Mouse (Mus musculus) hindbrain, embryonic 15.5 days (tissue): ENCODE results near the gene Cysltr1. TPM values are rescaled to one million over a fixed set of nuclear protein-coding genes. Genes with fewer than 3 reads are reported as not detected.

Source experiments
- ATAC-seq: fragments of 200-750 bp; cut with Nextera tagmentation; 2 replicates; pipeline ENCODE4 v1.8.0; 2017; ENCODE audit warnings: low read depth, moderate number of reproducible peaks, moderate TSS enrichment; ENCODE audit not compliant: low FRiP score
- H3K27ac ChIP-seq: fragments of 300-500 bp; sonication (generic); replicated peaks from 2 replicates; pipeline ENCODE4 v1.5.1; 2015; ENCODE audit warnings: mild to moderate bottlenecking, inconsistent platforms
- H3K27me3 ChIP-seq: fragments of 300-500 bp; sonication (generic); 2 replicates; pipeline ENCODE4 v1.6.1; 2015; ENCODE audit warnings: control low read depth, inconsistent platforms
- H3K36me3 ChIP-seq: fragments of 300-500 bp; sonication (generic); 2 replicates; pipeline ENCODE4 v1.6.1; 2015; ENCODE audit warnings: control low read depth, inconsistent platforms
- H3K4me1 ChIP-seq: fragments of 300-500 bp; sonication (generic); replicated peaks from 2 replicates; pipeline ENCODE4 v1.6.1; 2015; ENCODE audit warnings: control low read depth, inconsistent platforms
- H3K4me2 ChIP-seq: fragments of 300-500 bp; sonication (generic); 2 replicates; pipeline ENCODE4 v1.6.1; 2015; ENCODE audit warnings: moderate library complexity, mild to moderate bottlenecking, inconsistent platforms
- H3K4me3 ChIP-seq: fragments of 300-500 bp; sonication (generic); 2 replicates; pipeline ENCODE4 v1.5.1; 2015; ENCODE audit warnings: mild to moderate bottlenecking, inconsistent platforms
- H3K9ac ChIP-seq: fragments of 300-500 bp; sonication (generic); 2 replicates; pipeline ENCODE4 v1.6.1; 2015; ENCODE audit warnings: inconsistent platforms
- H3K9me3 ChIP-seq: fragments of 300-500 bp; sonication (generic); 2 replicates; pipeline ENCODE4 v1.6.1; 2016; ENCODE audit warnings: control low read depth, inconsistent platforms
- WGBS: fragments of 180-500 bp; shearing (Covaris S2); methylation state at CpG from one replicate; pipeline ENCODE4 v1.1.7; 2015; 5-methylcytosine and 5-hydroxymethylcytosine counted together
- polyA plus RNA-seq: library from polyadenylated mRNA; unstranded; fragments of >200 nt; fragmentation: Nextera tagmentation; extraction: Ambion mirVana; gene quantifications from 2 replicates; pipeline ENCODE4 v1.2.1, GENCODE M21; 2015

Gene Cysltr1
- polyA plus RNA-seq, 1 experiment from 2014 or later: 0.54 TPM

GRCm38 (mm10) chrX:106578966-106579365, 24.5 kb downstream of the Cysltr1 start:
- Histone ChIP-seq H3K9me3 (no peaks in the 10 kb centered on the region), H3K4me2 (no peak overlapping the region), H3K4me1 (no peaks in the 10 kb centered on the region), H3K36me3 (no peaks in the 10 kb centered on the region), H3K9ac (no peak overlapping the region), H3K4me3 (no peak overlapping the region), H3K27me3 (no peaks in the 10 kb centered on the region), H3K27ac (no peak overlapping the region)
- no peak for ATAC-seq
- WGBS: 66% methylated on average over 3 of the region's 3 CpGs

- no peak for ATAC-seq
Measured at GRCm38 (mm10) chrX:106555457-106555856, 48.0 kb downstream of the Cysltr1 start.

GRCm38 (mm10) chrX:106536359-106536758, 67.1 kb downstream of the Cysltr1 start:
- Histone ChIP-seq H3K36me3 (no peaks in the 10 kb centered on the region), H3K27ac (no peak overlapping the region), H3K9ac (no peak overlapping the region), H3K27me3 (no peaks in the 10 kb centered on the region), H3K4me2 (no peak overlapping the region), H3K4me3 (no peak overlapping the region), H3K9me3 (no peaks in the 10 kb centered on the region), H3K4me1 (no peaks in the 10 kb centered on the region)
- WGBS: 37% methylated on average over 3 of the region's 3 CpGs
- ATAC-seq: no peak

More at GRCm38 (mm10) chrX:106555457-106555856, 48.0 kb downstream of the Cysltr1 start:
- Histone ChIP-seq H3K9me3 (no peaks in the 10 kb centered on the region), H3K36me3 (no peaks in the 10 kb centered on the region), H3K4me1 (no peaks in the 10 kb centered on the region), H3K9ac (no peak overlapping the region), H3K27me3 (no peaks in the 10 kb centered on the region), H3K4me2 (no peak overlapping the region), H3K27ac (no peak overlapping the region), H3K4me3 (no peak overlapping the region)
- WGBS: 86% methylated on average over 2 of the region's 2 CpGs

Other genes starting within 250 kb of the Cysltr1 start
- gene Fndc3c1, start 118.3 kb downstream of the Cysltr1 start, polyA plus RNA-seq: 0.09 and 0.25 TPM in 2 replicates
- gene Gm5127, start 20.5 kb downstream of the Cysltr1 start, polyA plus RNA-seq: 0.16 and 0.37 TPM in 2 replicates
- 0.71 and 1.9 TPM in 2 replicates for gene Rtl3, start 237.0 kb upstream of the Cysltr1 start, polyA plus RNA-seq